Mouse (Mus musculus) granulocyte monocyte progenitor cell, adult 5-6 weeks (primary cell): ENCODE data around the gene Sel1l. TPM values are rescaled to one million over a fixed set of nuclear protein-coding genes. Genes with fewer than 3 reads are reported as not detected.
A peak's percentile ranks its signal among the peaks of the same experiment; 100 is the strongest.

Experiments
- ATAC-seq: replicated peaks from 2 replicates; pipeline ENCODE4 v1.8.0; 2016; ENCODE audit warnings: mild to moderate bottlenecking, moderate TSS enrichment, inconsistent platforms; ENCODE audit not compliant: poor library complexity, severe bottlenecking
- total RNA-seq, 2 experiments: library from RNA; stranded (forward) in 1 of 2; stranded (reverse) in 1 of 2; fragments of 200-712, 200-1000 nt in 1 of 2; fragments of >200 nt in 1 of 2; fragmentation: Nextera tagmentation in 1 of 2; gene quantifications; 2 replicates each; pipeline ENCODE4 v1.2.3; 2014 to 2017

Sel1l gene
- total RNA-seq, 2 experiments from 2014 or later: 59.7 to 81.5 TPM

DNA sequence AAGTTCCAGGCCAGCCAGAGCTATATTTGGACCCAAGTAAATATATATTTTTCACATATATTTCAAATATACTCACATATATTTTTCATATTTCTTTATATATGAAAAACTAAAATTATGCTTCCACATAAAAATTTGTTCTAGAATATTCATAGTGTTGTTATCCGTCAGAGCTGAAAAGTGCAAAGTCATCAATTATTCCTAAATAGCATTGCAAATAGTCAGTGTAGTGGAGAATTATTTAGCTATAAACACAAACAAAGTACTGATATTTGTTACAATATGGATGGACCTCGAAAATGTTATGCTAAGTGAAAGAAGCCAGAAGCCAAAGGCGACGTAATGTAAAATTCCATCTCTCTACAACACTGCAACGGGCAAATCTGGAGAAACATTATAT, 67.5 kb downstream of the Sel1l start:
- ATAC-seq: no peak

GRCm38 (mm10) chr12:91780531-91780930, 68.4 kb downstream of the Sel1l start:
- no peak for ATAC-seq

DNA sequence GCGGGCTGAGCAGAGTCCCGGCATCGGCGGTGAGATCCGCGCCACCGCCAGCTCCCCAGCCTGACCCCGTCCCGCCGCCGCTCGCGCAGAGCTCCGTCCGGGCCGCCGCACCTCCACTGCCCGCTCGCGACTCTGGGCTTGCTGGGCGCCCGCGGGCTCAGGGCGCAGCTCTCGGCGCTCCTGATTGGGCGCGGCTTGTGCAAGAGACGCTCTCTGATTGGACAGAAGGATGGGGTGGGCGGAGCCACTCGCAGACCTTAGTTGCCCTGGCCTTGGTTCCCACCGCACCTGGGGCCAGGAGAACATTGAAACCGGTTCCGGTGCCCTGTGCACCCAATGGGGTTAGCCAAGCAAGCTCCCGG, 70.0 kb downstream of the Sel1l start:
- peak; percentile 90 for ATAC-seq

- peak; percentile 16; the same call in 1 of the 2 replicates for ATAC-seq
These were observed 70.5 kb downstream of the Sel1l start for GRCm38 (mm10) chr12:91778211-91779003.

GRCm38 (mm10) chr12:91776342-91776741, 72.6 kb downstream of the Sel1l start:
- peak; percentile 33 for ATAC-seq

- peak; percentile 23; the same call in 1 of the 2 replicates for ATAC-seq
These were observed 74.1 kb downstream of the Sel1l start for GRCm38 (mm10) chr12:91774811-91775284.

- ATAC-seq: no peak
These were observed 80.1 kb downstream of the Sel1l start for GRCm38 (mm10) chr12:91768871-91769270.

DNA sequence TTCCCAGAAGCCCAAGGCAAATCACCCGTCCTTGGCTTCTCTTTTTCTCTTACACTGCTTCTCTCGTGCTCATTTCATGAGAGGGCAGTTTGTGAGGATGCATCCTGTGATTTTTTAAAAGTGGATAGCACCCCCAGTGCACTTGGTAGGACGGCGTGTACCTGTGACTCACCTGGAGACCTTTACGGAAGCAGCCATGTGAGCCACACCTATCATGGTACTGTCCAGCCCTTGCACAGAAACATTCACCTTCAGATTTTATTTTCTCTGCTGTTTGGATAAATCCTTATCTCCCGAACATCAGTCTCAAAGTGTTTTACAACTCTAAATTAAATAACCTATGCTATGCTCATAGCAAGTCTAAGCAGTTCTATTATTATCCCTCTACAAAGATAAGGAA, 80.8 kb downstream of the Sel1l start:
- no peak for ATAC-seq

GRCm38 (mm10) chr12:91766338-91767107, 82.4 kb downstream of the Sel1l start:
- peak; percentile 77 for ATAC-seq

DNA sequence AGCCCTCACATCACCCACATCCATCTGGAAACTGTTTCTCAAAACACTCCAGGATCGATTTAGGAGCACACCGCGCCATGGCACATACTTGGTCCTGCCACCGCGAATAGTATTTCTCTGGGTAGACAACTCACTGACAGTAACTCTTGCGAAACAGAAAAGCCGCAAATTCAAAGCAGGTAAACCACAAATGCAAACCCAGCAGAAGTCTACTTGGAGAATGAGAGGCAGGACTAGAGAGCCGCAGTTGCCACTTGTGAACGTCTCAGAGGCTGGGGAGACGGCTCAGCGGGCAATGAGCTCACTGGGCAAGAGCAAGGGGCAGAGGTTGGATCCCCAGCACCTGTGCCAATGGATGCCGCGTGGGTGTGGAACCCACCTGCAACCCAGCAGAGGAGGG, 83.5 kb downstream of the Sel1l start:
- ATAC-seq: peak; percentile 49

DNA sequence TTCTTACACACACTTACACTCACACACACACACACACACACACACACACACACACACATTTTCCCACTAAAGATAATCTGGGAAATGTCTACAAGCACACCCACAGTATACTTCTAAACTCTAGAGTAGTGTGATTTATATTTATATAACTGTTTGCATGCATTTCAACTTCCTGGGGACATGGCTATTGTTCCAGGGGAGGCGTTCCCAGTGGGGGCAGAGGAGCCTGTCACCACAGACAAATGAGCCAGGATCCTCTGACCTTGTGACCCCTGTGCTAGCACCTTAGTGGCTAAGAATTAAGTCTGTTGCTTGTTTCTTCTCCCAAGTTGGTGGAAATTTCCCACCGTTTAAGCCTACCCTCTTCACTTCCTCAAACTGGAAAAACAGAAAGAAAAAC, 83.9 kb downstream of the Sel1l start:
- peak; percentile 31 for ATAC-seq

DNA sequence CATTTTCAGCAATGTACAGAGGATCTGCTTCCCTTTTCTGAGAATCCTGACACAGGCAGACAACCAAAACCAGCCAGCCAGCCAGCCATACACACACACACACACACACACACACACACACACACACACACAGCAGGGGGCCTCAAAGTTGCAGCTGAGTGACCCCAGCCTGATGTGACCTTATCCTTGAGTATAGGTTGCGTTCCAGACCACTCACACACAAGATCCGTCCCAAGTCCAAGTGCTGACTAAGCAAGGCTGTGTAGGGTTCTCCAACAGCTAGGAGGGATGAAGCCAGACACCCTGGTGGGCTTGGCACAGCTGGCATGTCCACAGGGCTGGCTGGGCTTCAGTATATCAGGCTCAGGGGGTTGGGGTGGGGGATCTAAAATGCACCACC, 84.5 kb downstream of the Sel1l start:
- peak; percentile 11 for ATAC-seq

- ATAC-seq: no peak
These were observed 89.1 kb downstream of the Sel1l start for GRCm38 (mm10) chr12:91759836-91760235.

GRCm38 (mm10) chr12:91757854-91758562, 90.9 kb downstream of the Sel1l start:
- peak; percentile 43 for ATAC-seq

DNA sequence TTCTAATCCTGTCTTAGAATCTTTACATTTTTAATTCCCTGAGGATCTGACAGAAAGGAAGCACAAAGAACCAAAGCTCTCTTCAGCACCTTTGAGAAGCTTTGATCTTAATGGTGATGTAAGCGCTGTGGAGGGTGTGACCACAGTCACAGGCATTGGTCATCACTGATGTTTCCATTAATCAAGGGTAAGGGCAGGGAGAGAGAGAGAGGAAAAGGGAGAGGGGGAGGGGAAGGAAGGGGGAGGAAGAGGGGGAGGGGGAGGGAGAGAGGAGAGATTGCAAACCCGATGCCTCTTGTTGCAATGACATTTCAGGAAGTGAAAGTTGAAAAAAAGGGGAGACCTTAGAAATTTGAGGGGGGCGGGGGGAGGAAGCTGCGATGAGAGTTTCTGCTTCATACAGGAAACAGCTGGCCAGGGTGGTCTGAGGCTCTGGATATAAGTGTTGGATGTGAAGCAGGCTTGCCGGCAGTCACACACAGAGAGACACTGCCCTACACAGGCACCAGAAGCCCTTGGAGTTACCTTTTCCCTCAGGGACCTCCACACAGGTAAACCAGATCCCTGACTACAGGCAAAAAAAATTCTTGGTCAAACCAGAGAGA, 92.3 kb downstream of the Sel1l start:
- ATAC-seq: peak; percentile 87

Other genes starting within 250 kb of the Sel1l start
- gene Ston2, start 60.8 kb downstream of the Sel1l start, total RNA-seq (2014; fragmentation: Nextera tagmentation): 7.6 and 17.4 TPM in 2 replicates
- gene Ston2, start 60.8 kb downstream of the Sel1l start, total RNA-seq (2017): 2.9 and 6.9 TPM in 2 replicates